Mouse (Mus musculus): ENCODE data around the gene Olfr410. TPM values are rescaled to one million over a fixed set of nuclear protein-coding genes. Genes with fewer than 3 reads are reported as not detected.

Olfr410 gene
- not detected in 2 replicates for polyA plus RNA-seq (2015; fragmentation: Nextera tagmentation; extraction: Ambion mirVana)

GRCm38 (mm10) chr11:74337931-74338330, at the start of gene Olfr410:
Gene Olfr410, minus strand, starts transcription at chr11:74338031.
- Histone ChIP-seq H3K27ac (ENCODE audit: low read depth, low read length) (no peak within 1 kb of the TSS), H3K9ac (ENCODE audit: low read depth, low read length) (no peak within 1 kb of the TSS), H3K36me3 (ENCODE audit: control insufficient read depth, insufficient read depth) (no peaks in the 10 kb centered on the region), H3K4me1 (replicated peaks; ENCODE audit: control insufficient read depth, insufficient read depth, low read length) (no peaks in the 10 kb centered on the region), H3K4me3 (ENCODE audit: low read depth, low read length) (no peak within 1 kb of the TSS), H3K4me2 (replicated peaks; ENCODE audit: low read depth) (no peak within 1 kb of the TSS), H3K27me3 (replicated peaks; ENCODE audit: control insufficient read depth, insufficient read depth, low read length) (no peaks in the 10 kb centered on the region), H3K9me3 (ENCODE audit: control insufficient read depth) (no peaks in the 10 kb centered on the region)
- 81% methylated on average over 6 of the region's 6 CpGs for WGBS
- no peak for TF ChIP-seq CTCF (IDR thresholded peaks at IDR 0.05; ENCODE audit: low read depth)
- ATAC-seq, result no peak

GRCm38 (mm10) chr11:74387203-74387602, 49.4 kb upstream of the Olfr410 start:
- Histone ChIP-seq H3K9me3 (ENCODE audit: control insufficient read depth) (no peaks in the 10 kb centered on the region), H3K36me3 (ENCODE audit: control insufficient read depth, insufficient read depth) (peaks cover 34% of the 10 kb centered on the region), H3K27me3 (replicated peaks; ENCODE audit: control insufficient read depth, insufficient read depth, low read length) (no peaks in the 10 kb centered on the region), H3K4me1 (replicated peaks; ENCODE audit: control insufficient read depth, insufficient read depth, low read length) (no peaks in the 10 kb centered on the region), H3K4me2 (replicated peaks; ENCODE audit: low read depth) (no peak overlapping the region), H3K9ac (ENCODE audit: low read depth, low read length) (no peak overlapping the region), H3K27ac (ENCODE audit: low read depth, low read length) (no peak overlapping the region), H3K4me3 (ENCODE audit: low read depth, low read length) (no peak overlapping the region)
- ATAC-seq, result no peak
- TF ChIP-seq CTCF (IDR thresholded peaks at IDR 0.05; ENCODE audit: low read depth), result no peak
- WGBS, result 77% methylated on average over 5 of the region's 5 CpGs

- whole genome bisulfite sequencing, result 64% methylated on average over 9 of the region's 9 CpGs
Measured at GRCm38 (mm10) chr11:74385674-74386073, 47.8 kb upstream of the Olfr410 start.

GRCm38 (mm10) chr11:74379166-74379873, 41.5 kb upstream of the Olfr410 start:
- H3K27ac ChIP-seq (ENCODE audit: low read depth, low read length), result no peak overlapping the region
- H3K9ac ChIP-seq (ENCODE audit: low read depth, low read length), result no peak overlapping the region
- no peak overlapping the region for H3K4me3 ChIP-seq (ENCODE audit: low read depth, low read length)
- no peak overlapping the region for H3K4me2 ChIP-seq (replicated peaks; ENCODE audit: low read depth)
- no peak for TF ChIP-seq CTCF (IDR thresholded peaks at IDR 0.05; ENCODE audit: low read depth)
- no peaks in the 10 kb centered on the region; the same call in 1 of the 2 replicates for H3K36me3 ChIP-seq (ENCODE audit: control insufficient read depth, insufficient read depth)
- H3K4me1 ChIP-seq (replicated peaks; ENCODE audit: control insufficient read depth, insufficient read depth, low read length), result no peaks in the 10 kb centered on the region
- no peaks in the 10 kb centered on the region for H3K9me3 ChIP-seq (ENCODE audit: control insufficient read depth)
- peak; percentile 51 for ATAC-seq
- H3K27me3 ChIP-seq (replicated peaks; ENCODE audit: control insufficient read depth, insufficient read depth, low read length), result no peaks in the 10 kb centered on the region
- WGBS, result 30% methylated on average over 4 of the region's 4 CpGs

More at GRCm38 (mm10) chr11:74385674-74386073, 47.8 kb upstream of the Olfr410 start:
- no peaks in the 10 kb centered on the region for H3K4me1 ChIP-seq (replicated peaks; ENCODE audit: control insufficient read depth, insufficient read depth, low read length)
- peaks cover 25% of the 10 kb centered on the region for H3K36me3 ChIP-seq (ENCODE audit: control insufficient read depth, insufficient read depth)
- no peak overlapping the region for H3K27ac ChIP-seq (ENCODE audit: low read depth, low read length)
- H3K27me3 ChIP-seq (replicated peaks; ENCODE audit: control insufficient read depth, insufficient read depth, low read length), result no peaks in the 10 kb centered on the region
- ATAC-seq, result no peak
- H3K9me3 ChIP-seq (ENCODE audit: control insufficient read depth), result no peaks in the 10 kb centered on the region
- no peak overlapping the region for H3K4me2 ChIP-seq (replicated peaks; ENCODE audit: low read depth)
- no peak overlapping the region for H3K9ac ChIP-seq (ENCODE audit: low read depth, low read length)
- H3K4me3 ChIP-seq (ENCODE audit: low read depth, low read length), result no peak overlapping the region
- TF ChIP-seq CTCF (IDR thresholded peaks at IDR 0.05; ENCODE audit: low read depth), result no peak

GRCm38 (mm10) chr11:74376847-74377246, 39.0 kb upstream of the Olfr410 start:
- Histone ChIP-seq H3K4me1 (replicated peaks; ENCODE audit: control insufficient read depth, insufficient read depth, low read length) (no peaks in the 10 kb centered on the region), H3K4me3 (ENCODE audit: low read depth, low read length) (no peak overlapping the region), H3K9ac (ENCODE audit: low read depth, low read length) (no peak overlapping the region), H3K36me3 (ENCODE audit: control insufficient read depth, insufficient read depth) (no peaks in the 10 kb centered on the region), H3K27ac (ENCODE audit: low read depth, low read length) (no peak overlapping the region), H3K9me3 (ENCODE audit: control insufficient read depth) (no peaks in the 10 kb centered on the region), H3K4me2 (replicated peaks; ENCODE audit: low read depth) (no peak overlapping the region), H3K27me3 (replicated peaks; ENCODE audit: control insufficient read depth, insufficient read depth, low read length) (no peaks in the 10 kb centered on the region)
- 81% methylated on average over 3 of the region's 3 CpGs for WGBS
- TF ChIP-seq CTCF (IDR thresholded peaks at IDR 0.05; ENCODE audit: low read depth), result peak; percentile 91
- ATAC-seq, result 0 out of 2 replicates have a peak, but pooled peaks have one; percentile 26

GRCm38 (mm10) chr11:74371393-74372100, 33.7 kb upstream of the Olfr410 start:
- ATAC-seq, result no peak
- H3K27ac ChIP-seq (ENCODE audit: low read depth, low read length), result no peak overlapping the region
- no peaks in the 10 kb centered on the region for H3K4me1 ChIP-seq (replicated peaks; ENCODE audit: control insufficient read depth, insufficient read depth, low read length)
- H3K36me3 ChIP-seq (ENCODE audit: control insufficient read depth, insufficient read depth), result no peaks in the 10 kb centered on the region
- H3K4me2 ChIP-seq (replicated peaks; ENCODE audit: low read depth), result no peak overlapping the region
- TF ChIP-seq CTCF (IDR thresholded peaks at IDR 0.05; ENCODE audit: low read depth), result peak; percentile 88
- no peaks in the 10 kb centered on the region for H3K9me3 ChIP-seq (ENCODE audit: control insufficient read depth)
- no peak overlapping the region for H3K9ac ChIP-seq (ENCODE audit: low read depth, low read length)
- H3K27me3 ChIP-seq (replicated peaks; ENCODE audit: control insufficient read depth, insufficient read depth, low read length), result peaks cover 6% of the 10 kb centered on the region; the same call in 1 of the 2 replicates
- no peak overlapping the region for H3K4me3 ChIP-seq (ENCODE audit: low read depth, low read length)
- WGBS, result 11% methylated on average over 22 of the region's 22 CpGs

Data from intestine, postnatal 0 days (tissue).